Mouse (Mus musculus): Measurements from ENCODE around the gene Bsx. TPM values are rescaled to one million over a fixed set of nuclear protein-coding genes. Genes with fewer than 3 reads are reported as not detected.

Bsx gene
- total RNA-seq (2014; fragmentation: Nextera tagmentation) (not detected in 2 replicates), total RNA-seq (2017) (not detected in 2 replicates)

DNA sequence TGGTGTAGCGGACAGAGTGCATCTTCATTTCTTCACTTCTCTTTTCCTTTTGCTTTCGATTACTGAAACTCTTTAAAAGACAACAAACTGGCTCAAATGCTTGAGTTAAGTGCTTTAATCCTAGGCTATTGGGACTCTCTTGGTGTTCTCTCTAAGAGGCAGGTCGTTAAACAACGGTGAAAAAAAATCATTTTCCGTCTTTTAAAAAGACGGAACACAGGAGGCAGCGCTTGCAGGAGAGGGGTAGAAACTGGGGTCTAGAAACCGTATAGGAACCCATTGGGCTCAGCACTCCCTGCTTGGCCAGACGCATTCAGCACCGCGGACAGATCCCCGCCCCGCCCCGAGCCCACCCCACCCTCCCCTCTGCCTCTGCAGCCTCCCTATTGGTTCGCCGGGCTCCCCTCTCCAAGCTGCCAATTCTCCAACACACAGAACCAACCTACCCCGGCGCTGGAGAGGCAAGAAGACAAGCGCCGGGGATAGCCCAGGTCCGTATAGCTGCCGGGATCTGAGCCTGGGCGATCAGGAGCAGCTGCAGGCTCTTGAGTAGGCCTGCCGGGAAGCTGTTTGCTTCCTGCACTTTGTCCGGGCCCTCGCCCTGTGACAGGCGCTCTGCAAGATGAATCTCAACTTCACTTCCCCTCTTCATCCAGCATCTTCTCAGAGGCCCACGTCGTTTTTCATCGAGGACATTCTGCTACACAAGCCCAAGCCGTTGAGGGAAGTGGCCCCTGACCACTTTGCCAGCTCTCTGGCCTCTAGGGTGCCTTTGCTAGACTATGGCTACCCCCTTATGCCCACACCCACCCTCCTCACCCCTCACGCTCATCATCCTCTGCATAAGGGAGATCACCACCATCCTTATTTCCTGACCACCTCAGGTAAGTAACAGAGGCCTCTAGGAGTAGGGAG, at the start of gene Bsx:
Gene Bsx, plus strand, starts transcription at position 572 of the 915 bp plus-strand sequence.
- peak; percentile 61 for ATAC-seq (replicated peaks; ENCODE audit: low FRiP score, low TSS enrichment, poor library complexity, severe bottlenecking)

DNA sequence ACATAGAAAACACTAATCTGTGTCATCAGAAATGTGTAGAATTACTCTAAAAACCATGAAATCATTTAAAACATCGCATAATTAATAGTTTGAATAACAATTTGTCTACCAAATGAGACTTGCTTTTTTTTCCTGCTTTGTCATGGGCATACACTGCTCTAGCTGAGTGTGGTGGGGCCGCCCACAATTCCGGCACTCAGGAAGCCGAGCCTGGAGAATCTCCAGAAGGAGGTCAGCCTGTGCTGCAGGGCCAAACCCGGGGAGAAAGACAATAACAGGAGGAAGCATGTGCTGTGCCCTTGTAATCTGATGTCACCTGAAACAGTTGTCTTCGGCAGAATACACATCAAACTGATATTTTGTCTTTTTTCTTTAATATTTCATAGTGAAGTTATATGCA, 48.3 kb upstream of the Bsx start:
- no peak for ATAC-seq (replicated peaks; ENCODE audit: low FRiP score, low TSS enrichment, poor library complexity, severe bottlenecking)

DNA sequence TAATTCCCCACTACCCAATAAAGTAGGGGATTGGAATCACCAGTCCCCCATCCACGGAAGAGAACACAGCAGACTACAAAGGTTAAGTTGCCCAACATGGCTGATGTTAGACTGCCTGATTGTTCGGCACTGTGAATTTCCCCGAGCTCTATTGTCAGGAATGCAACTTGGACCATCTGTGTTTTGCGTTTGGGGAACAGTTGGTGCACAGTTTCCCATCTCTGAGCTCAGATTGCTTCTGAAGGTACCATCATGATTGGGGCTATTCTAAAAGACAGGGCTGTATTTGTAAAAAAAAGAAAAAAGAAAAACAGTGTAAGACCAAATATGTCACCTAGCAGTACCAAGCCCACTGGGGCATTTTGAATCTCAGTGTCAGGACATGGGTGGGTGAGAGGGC, 46.6 kb upstream of the Bsx start:
- ATAC-seq (replicated peaks; ENCODE audit: low FRiP score, low TSS enrichment, poor library complexity, severe bottlenecking), result no peak

DNA sequence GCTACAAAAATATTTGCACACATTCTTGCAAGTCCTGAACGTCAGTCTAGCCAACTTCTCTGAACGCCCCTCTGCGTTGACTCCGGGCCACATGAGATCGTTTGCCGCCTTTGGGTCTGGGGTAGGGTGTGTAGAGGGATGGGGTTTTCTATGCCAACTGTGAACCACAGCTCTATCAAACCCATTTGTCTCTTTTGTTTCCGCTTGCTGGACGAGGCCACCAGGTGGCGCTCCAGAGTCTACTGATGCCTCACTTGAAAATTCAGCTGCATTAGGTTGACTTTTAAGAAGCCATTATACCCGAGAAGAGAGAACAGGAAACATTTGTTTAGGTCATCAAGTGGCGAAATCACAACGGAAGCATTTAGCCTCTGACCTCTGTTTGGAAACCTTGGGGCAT, 39.4 kb upstream of the Bsx start:
- ATAC-seq (replicated peaks; ENCODE audit: low FRiP score, low TSS enrichment, poor library complexity, severe bottlenecking), result peak; percentile 55; the same call in 1 of the 2 replicates

DNA sequence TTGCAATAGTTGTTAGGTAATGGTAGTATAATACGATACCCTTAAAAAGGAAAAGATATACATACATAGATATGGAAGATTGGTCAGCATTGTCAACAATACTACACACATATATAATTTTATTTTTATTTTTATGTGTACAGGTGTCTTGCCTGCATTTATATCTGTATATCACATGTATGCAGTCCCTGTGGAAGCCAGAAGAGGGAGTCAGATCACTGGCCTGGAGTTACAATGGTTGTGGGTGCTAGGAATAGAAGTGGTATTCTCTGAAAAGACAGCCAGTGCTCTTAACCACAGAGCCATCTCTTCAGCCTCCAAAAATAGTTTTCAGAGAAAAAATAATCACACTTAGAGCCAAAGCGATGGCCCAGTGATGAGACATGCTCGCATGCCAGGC, 37.2 kb upstream of the Bsx start:
- no peak for ATAC-seq (replicated peaks; ENCODE audit: low FRiP score, low TSS enrichment, poor library complexity, severe bottlenecking)

DNA sequence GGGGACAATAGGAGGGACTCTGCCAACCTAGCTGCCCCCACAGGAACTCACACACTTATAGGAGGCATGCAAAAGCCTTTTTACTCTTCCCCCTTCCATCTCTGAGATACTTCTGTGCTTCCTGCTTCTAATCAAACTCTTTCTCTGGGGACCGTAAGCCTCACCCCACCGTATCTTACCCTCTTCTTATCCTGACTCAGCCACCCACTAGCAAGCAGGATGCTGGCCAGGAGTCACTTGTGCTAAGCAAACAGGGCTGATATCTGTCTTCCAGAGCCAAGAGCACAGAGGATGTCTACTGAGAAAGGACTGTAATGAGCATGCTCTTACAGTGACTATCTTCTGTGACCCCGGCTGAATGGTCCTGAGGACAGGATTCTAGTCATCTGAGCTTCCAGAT, 34.3 kb upstream of the Bsx start:
- no peak for ATAC-seq (replicated peaks; ENCODE audit: low FRiP score, low TSS enrichment, poor library complexity, severe bottlenecking)

DNA sequence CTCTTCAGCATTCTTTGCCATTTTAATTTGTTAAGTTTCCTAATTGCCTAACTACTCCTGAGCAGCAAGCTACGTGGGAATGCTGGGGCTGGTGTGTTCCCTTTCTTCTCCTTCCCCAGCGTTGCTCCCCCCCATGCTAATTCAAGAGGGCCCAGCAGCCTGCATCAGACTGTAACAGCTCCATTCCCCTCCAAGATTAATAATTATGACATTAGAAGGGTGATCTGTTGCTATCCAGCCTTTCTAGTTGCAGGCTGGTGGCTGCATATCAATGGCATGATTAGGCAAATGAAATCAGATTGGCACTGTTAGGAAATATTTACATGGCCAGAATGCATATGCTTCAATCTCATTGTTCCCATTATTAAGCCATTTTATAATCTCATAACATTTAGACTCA, 22.4 kb upstream of the Bsx start:
- no peak for ATAC-seq (replicated peaks; ENCODE audit: low FRiP score, low TSS enrichment, poor library complexity, severe bottlenecking)

DNA sequence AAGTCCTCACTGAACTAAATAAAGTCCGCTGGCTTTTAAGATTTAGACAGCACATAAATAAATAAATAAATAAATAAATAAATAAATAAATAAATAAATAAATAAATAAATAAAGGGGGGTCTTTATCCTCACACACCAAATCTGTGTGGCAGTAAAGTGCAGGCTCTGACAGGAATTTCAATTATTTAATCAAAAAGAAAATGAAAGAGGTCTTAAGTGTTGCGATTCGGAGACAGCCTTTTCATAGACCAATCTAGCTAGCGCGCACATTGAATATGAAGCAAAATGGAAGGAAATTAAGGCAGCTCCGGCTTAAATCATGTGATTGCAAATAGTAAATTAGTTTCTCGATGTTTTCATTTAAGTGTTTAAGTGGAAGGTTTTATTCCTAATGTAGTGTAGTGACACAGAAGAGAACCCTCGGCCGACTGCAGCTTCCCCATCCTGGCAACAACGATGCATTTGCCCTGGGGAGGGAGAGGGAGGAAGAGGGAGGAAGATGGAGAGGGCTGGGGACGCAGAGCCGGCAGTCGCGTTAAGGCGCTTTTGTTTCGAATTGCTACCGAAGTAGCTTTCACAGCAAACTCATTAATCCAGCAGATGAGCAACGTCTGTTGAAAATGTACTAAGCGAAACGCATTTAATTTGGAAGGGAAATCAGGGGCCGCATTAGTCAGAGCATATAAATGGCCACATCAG, 15.3 kb upstream of the Bsx start:
- ATAC-seq (replicated peaks; ENCODE audit: low FRiP score, low TSS enrichment, poor library complexity, severe bottlenecking), result no peak

DNA sequence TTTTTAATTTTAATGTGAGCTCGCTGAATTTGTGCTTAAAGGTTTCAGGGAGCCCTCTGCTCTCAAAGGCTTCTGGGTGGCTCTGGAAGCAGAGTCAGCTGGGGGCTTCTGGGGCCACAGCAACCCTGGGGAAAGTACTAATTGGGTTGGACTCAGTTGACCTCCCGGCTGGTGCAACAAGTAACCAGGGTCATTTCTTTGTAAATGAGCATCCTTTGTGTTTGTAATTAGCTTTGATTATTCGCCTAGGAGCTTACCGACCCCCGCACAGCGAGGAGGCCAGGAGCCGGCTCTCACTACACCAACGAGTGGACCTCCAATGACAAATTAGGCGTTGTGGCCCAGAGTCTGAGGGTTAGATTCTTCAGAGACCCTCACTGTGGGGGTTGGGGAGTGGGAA, 14.7 kb upstream of the Bsx start:
- ATAC-seq (replicated peaks; ENCODE audit: low FRiP score, low TSS enrichment, poor library complexity, severe bottlenecking), result no peak

DNA sequence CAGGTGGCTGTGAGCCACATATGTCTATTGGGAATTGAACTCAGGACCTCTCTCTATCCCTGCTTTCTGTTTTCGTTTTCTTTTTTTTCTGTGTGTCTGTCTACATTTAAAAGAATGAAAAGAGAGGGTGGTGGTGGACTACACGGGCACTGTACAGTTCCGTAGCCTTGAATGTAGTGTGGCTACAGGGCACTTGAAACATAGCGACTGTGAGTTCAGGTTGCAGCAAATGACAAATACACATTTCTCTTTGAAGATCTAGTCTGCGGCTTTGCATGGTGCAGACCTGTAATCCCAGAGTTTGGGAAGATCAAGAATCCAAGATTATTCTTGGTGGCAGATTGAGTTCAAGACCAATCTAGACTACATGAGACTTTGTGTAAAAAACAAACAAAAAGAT, 3.6 kb upstream of the Bsx start:
- ATAC-seq (replicated peaks; ENCODE audit: low FRiP score, low TSS enrichment, poor library complexity, severe bottlenecking), result no peak

DNA sequence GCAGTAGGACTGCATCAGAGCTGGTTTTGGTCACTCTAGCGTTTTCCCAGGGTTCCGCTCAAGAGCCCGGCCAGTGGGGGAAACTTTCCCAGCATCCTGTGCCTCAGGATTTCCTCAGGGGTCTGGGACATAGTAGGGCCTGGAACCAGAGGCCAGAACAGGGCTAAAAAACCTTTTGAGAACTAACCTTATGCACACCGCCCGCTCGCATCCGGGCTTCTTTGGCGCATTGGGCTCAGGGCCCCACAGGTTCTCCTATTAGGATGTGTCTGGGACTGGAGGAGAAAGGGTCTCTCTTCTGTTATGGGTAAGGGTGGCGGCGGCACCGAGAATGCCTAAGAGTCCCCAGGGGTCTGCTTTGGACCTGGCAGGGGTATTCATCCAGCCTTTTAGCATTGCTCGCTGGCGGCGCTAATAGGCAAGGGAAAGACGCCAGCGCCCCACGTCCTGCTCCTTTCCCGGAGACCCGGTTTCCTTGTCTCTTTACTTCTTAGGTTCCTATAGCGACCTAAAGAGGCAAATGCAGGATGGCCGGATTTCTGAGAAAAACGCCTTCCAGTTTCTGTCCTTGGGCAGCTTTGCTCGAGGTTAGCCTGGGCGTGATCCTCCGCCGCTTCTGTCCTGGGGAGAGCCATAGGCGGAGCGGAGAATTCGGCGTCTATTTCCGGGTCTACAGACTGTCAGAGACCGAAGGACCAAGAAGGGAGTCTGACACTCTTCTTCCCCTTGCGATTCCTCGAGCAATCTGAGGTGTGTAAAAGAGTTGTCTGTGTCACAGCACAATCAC, 2.4 kb upstream of the Bsx start:
- peak; percentile 22; the same call in 1 of the 2 replicates for ATAC-seq (replicated peaks; ENCODE audit: low FRiP score, low TSS enrichment, poor library complexity, severe bottlenecking)

DNA sequence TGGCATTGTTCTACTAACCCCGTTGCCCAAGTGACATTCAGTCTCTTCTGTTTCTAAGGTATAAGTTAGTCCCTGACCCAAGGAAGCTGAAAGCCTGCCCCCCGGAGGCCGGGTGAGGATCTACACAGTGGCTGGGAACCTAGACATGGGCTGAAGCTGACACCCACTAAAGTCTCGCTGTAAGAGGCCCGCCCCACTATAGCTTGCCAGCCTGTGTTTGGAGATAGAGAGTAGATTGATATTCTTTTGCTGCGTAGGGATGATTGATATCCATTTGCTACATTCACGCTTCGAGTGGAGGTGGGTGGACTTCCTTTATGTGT, 1.8 kb upstream of the Bsx start:
- peak; percentile 59; the same call in 1 of the 2 replicates for ATAC-seq (replicated peaks; ENCODE audit: low FRiP score, low TSS enrichment, poor library complexity, severe bottlenecking)

DNA sequence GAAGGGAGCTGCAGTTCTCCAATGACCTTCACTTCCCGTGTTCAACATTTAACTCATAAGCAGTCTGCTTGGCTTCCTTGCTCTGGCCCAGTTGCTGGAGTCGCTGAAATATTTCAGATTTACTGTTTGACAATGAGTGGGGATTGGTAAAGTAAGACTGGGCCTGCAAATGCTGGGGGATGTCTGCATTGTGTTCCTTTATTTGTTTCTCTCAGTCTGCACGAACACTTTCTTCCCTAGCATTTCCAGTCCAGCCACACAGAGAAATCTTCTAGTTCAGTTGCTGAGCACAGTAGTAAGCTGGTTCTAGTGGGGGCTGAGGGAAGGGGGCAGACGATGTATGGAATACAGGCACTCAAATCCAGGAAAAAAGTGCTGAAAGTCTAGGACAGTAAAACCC, 1.0 kb downstream of the Bsx start:
- ATAC-seq (replicated peaks; ENCODE audit: low FRiP score, low TSS enrichment, poor library complexity, severe bottlenecking), result no peak

DNA sequence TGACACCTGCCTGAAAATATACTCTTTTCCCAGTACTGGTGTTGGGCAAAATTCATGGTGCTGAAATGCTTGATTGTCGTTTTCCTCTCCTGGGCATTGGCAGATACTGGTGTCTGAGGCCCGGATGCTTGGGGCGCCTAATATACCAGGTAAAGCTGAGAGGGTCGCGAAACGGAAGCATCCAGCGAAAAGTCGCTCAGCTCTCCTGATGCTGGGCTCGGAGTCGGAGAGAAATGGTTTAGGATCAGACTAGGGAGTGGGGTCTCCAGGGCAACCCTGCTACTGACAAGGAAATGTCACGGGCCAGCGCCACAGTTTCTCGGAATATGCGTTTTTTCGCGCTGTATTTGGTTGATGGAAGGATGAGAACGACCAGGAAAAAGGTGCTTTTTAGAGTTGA, 1.5 kb downstream of the Bsx start:
- no peak for ATAC-seq (replicated peaks; ENCODE audit: low FRiP score, low TSS enrichment, poor library complexity, severe bottlenecking)

DNA sequence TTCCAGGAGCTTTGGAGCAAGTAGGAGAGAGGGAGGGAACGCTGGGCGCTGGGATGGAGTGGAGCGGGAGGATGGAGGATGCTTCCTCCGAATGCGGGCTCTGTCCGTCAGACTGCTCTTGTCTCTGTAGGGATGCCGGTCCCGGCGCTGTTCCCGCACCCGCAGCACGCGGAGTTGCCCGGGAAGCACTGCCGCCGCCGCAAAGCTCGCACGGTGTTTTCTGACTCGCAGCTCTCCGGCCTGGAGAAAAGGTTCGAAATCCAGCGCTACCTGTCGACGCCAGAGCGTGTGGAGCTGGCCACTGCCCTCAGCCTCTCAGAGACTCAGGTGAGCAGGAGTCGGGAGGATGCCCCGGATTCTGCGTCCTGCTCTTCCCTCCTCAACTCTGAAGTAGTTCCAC, 2.2 kb downstream of the Bsx start:
- ATAC-seq (replicated peaks; ENCODE audit: low FRiP score, low TSS enrichment, poor library complexity, severe bottlenecking), result no peak

DNA sequence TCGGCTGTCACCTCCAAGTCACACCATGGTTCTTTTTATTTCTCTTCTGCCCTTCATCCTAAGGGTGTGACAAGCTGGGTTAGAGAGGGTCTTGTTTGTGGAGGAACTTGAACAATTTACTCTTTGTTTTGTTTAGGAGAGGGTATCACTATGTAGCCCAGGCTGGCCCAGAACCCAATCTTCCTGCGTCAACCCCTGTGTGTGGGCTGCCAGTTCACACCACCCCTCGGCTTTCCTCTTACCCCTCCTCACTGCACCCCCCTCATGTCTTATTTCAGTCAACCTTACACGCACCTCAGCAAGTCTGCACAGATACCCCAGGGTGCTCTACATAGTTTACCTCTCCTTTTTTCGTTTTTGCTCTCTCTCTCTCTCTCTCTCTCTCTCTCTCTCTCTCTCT, 2.8 kb downstream of the Bsx start:
- no peak for ATAC-seq (replicated peaks; ENCODE audit: low FRiP score, low TSS enrichment, poor library complexity, severe bottlenecking)

DNA sequence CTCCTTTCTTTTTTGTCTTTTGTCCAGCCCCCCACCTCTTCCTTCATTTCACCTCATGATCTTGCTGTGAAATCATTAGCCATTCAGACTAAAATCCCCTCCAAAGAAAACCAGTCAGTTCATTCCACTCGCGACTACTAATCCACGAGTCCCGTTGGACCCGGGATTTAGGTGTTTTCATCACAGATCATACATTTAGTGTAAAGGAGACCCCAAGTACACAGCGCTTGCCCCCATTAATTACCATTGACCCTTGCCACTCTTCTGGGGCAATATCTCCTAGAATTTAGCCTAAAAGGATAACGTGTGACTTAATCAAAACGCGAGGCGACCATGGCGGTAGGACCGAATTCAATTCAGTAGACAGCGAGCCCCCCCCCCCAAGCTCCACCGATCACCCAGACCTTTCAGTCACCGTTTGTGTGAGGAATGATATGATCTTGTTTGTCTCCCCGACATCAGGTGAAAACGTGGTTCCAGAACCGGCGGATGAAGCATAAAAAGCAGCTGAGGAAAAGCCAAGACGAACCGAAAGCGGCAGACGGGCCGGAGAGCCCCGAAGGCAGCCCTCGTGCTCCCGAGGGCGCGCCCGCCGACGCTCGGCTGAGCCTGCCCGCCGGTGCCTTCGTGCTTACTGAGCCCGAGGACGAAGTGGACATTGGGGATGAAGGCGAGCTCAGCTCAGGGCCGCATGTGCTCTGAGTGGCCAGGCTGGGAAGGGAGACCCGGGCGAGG, 3.4 kb downstream of the Bsx start:
- no peak for ATAC-seq (replicated peaks; ENCODE audit: low FRiP score, low TSS enrichment, poor library complexity, severe bottlenecking)

DNA sequence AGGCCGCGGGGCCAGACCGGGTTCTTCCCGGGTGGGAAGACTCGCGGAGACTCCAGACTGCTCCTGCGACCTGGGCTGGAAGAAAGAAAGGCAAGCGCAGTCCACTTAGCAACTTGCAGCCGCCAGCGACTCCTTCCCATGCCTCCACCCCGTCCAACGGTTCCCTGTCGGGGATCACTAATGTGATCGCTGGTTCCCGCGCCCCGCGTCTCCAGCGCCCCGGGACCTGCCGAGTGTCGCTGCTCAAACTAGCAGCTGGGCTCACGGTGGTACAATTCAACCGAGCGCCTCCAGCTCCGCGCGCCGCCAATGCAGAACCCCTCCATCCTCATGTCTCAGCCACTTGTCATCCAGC, 3.9 kb downstream of the Bsx start:
- no peak for ATAC-seq (replicated peaks; ENCODE audit: low FRiP score, low TSS enrichment, poor library complexity, severe bottlenecking)

DNA sequence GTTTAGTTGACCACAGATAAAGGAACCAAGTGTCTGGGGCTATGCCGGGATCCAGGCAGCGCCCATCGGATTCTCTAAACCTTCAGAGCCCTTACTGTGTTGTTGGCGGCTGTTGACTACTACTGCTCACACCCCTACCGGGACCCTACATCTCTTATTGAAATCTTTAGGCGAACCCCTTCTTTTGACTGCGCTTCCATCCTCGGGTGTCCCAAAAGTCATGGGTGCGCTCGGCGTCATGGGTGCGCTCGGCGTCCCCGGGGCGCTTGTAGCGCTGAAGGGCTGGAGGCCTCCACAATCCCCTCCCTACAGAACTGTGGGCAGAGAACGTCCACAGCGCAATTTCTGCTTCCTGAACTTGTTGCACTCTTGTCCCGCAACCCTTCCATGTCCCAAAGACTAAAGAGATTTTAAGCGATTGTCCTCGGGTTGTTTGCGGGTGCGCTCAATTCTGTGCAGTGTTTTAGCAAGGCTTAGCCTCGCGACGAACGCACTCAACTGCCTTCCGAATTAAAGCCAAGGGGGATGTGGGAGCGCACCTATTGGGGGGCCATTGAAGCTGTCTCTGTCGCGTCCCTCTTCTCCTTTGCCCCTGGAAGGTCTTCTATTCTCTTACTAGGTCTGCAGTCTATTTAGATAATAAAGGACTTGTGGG, 4.5 kb downstream of the Bsx start:
- ATAC-seq (replicated peaks; ENCODE audit: low FRiP score, low TSS enrichment, poor library complexity, severe bottlenecking), result no peak
